Mouse (Mus musculus) liver, embryonic 15.5 days (tissue): ENCODE results near the gene Cntfr. TPM values are rescaled to one million over a fixed set of nuclear protein-coding genes. Genes with fewer than 3 reads are reported as not detected.

Source experiments
- ATAC-seq: fragments of 200-750 bp; cut with Nextera tagmentation; 2 replicates; pipeline ENCODE4 v1.8.0; 2017; ENCODE audit warnings: moderate number of reproducible peaks, mild to moderate bottlenecking, moderate library complexity; ENCODE audit not compliant: insufficient read depth
- H3K27ac ChIP-seq: fragments of 300-500 bp; sonication (generic); replicated peaks from 2 replicates; pipeline ENCODE4 v1.5.1; 2015; ENCODE audit warnings: mild to moderate bottlenecking, inconsistent platforms
- H3K27me3 ChIP-seq: fragments of 300-500 bp; sonication (generic); 2 replicates; pipeline ENCODE4 v1.6.1; 2015; ENCODE audit warnings: mild to moderate bottlenecking, inconsistent platforms
- H3K36me3 ChIP-seq: fragments of 300-500 bp; sonication (generic); replicated peaks from 2 replicates; pipeline ENCODE4 v1.6.1; 2015; ENCODE audit warnings: moderate library complexity, mild to moderate bottlenecking, inconsistent platforms
- H3K4me1 ChIP-seq: fragments of 300-500 bp; sonication (generic); replicated peaks from 2 replicates; pipeline ENCODE4 v1.6.1; 2015; ENCODE audit warnings: inconsistent platforms
- H3K4me2 ChIP-seq: fragments of 300-500 bp; sonication (generic); 2 replicates; pipeline ENCODE4 v1.6.1; 2015; ENCODE audit warnings: moderate library complexity, mild to moderate bottlenecking, inconsistent platforms
- H3K4me3 ChIP-seq: fragments of 300-500 bp; sonication (generic); replicated peaks from 2 replicates; pipeline ENCODE4 v1.5.1; 2015; ENCODE audit warnings: mild to moderate bottlenecking, inconsistent platforms
- H3K9ac ChIP-seq: fragments of 300-500 bp; sonication (generic); 2 replicates; pipeline ENCODE4 v1.6.1; 2015; ENCODE audit warnings: moderate library complexity, mild to moderate bottlenecking, inconsistent platforms
- H3K9me3 ChIP-seq: fragments of 300-500 bp; sonication (generic); replicated peaks from 2 replicates; pipeline ENCODE4 v1.6.1; 2016; ENCODE audit warnings: inconsistent platforms
- WGBS: fragments of 180-500 bp; shearing (Covaris S2); methylation state at CpG from one replicate; pipeline ENCODE4 v1.1.7; 2015; ENCODE audit warnings: mixed read lengths; ENCODE audit not compliant: insufficient replicate concordance; 5-methylcytosine and 5-hydroxymethylcytosine counted together
- polyA plus RNA-seq: library from polyadenylated mRNA; unstranded; fragments of >200 nt; fragmentation: Nextera tagmentation; extraction: Ambion mirVana; gene quantifications from 2 replicates; pipeline ENCODE4 v1.2.1, GENCODE M21; 2015

Cntfr gene
- polyA plus RNA-seq, 1 experiment from 2014 or later: 0.31 TPM

- Histone ChIP-seq H3K4me2 (no peak overlapping the region), H3K4me3 (no peak overlapping the region), H3K4me1 (no peaks in the 10 kb centered on the region), H3K36me3 (no peaks in the 10 kb centered on the region), H3K27ac (no peak overlapping the region), H3K27me3 (peaks cover 77% of the 10 kb centered on the region), H3K9ac (no peak overlapping the region), H3K9me3 (no peaks in the 10 kb centered on the region)
- WGBS: 48% methylated on average over 13 of the region's 13 CpGs
- no peak for ATAC-seq
Measured at GRCm38 (mm10) chr4:41677006-41677629, 19.8 kb downstream of the Cntfr start.

GRCm38 (mm10) chr4:41676248-41677005 lies 20.5 kb downstream of the Cntfr start:
- Histone ChIP-seq H3K4me2 (no peak overlapping the region), H3K9me3 (no peaks in the 10 kb centered on the region), H3K27me3 (peaks cover 78% of the 10 kb centered on the region), H3K4me1 (no peaks in the 10 kb centered on the region), H3K36me3 (no peaks in the 10 kb centered on the region), H3K9ac (no peak overlapping the region), H3K27ac (no peak overlapping the region), H3K4me3 (no peak overlapping the region)
- 32% methylated on average over 17 of the region's 17 CpGs for WGBS
- ATAC-seq: no peak

- no peak overlapping the region for H3K9ac ChIP-seq
- H3K27ac ChIP-seq: no peak overlapping the region
- H3K4me1 ChIP-seq: no peaks in the 10 kb centered on the region
- no peak overlapping the region for H3K4me2 ChIP-seq
- H3K9me3 ChIP-seq: no peaks in the 10 kb centered on the region
- peaks cover 56% of the 10 kb centered on the region for H3K27me3 ChIP-seq
- no peaks in the 10 kb centered on the region for H3K36me3 ChIP-seq
- no peak for ATAC-seq
- WGBS: 62% methylated on average over 19 of the region's 19 CpGs
- H3K4me3 ChIP-seq: no peak overlapping the region
Measured at GRCm38 (mm10) chr4:41673186-41673585, 23.7 kb downstream of the Cntfr start.

- Histone ChIP-seq H3K4me1 (no peaks in the 10 kb centered on the region), H3K4me3 (no peak overlapping the region), H3K4me2 (no peak overlapping the region), H3K9ac (no peak overlapping the region), H3K27me3 (peaks cover 53% of the 10 kb centered on the region), H3K27ac (no peak overlapping the region), H3K9me3 (no peaks in the 10 kb centered on the region), H3K36me3 (no peaks in the 10 kb centered on the region)
- WGBS: 32% methylated on average over 8 of the region's 8 CpGs
- no peak for ATAC-seq
Measured at GRCm38 (mm10) chr4:41672522-41672963, 24.3 kb downstream of the Cntfr start.

GRCm38 (mm10) chr4:41671963-41672480 lies 24.9 kb downstream of the Cntfr start:
- 33% methylated on average over 8 of the region's 8 CpGs for WGBS
- Histone ChIP-seq H3K36me3 (no peaks in the 10 kb centered on the region), H3K9ac (no peak overlapping the region)

GRCm38 (mm10) chr4:41671500-41671899 lies 25.4 kb downstream of the Cntfr start:
- Histone ChIP-seq H3K4me3 (no peak overlapping the region), H3K27me3 (peaks cover 44% of the 10 kb centered on the region), H3K4me2 (no peak overlapping the region), H3K9me3 (no peaks in the 10 kb centered on the region), H3K27ac (no peak overlapping the region), H3K4me1 (no peaks in the 10 kb centered on the region), H3K9ac (no peak overlapping the region), H3K36me3 (no peaks in the 10 kb centered on the region)
- WGBS: 34% methylated on average over 5 of the region's 5 CpGs
- no peak for ATAC-seq

More at GRCm38 (mm10) chr4:41671963-41672480, 24.9 kb downstream of the Cntfr start:
- H3K4me1 ChIP-seq: no peaks in the 10 kb centered on the region
- no peak overlapping the region for H3K4me3 ChIP-seq
- no peaks in the 10 kb centered on the region for H3K9me3 ChIP-seq
- H3K27ac ChIP-seq: no peak overlapping the region
- H3K27me3 ChIP-seq: peaks cover 49% of the 10 kb centered on the region
- H3K4me2 ChIP-seq: no peak overlapping the region
- ATAC-seq: no peak

GRCm38 (mm10) chr4:41670836-41671235 lies 26.1 kb downstream of the Cntfr start:
- H3K36me3 ChIP-seq: no peaks in the 10 kb centered on the region
- no peak overlapping the region for H3K27ac ChIP-seq
- H3K4me2 ChIP-seq: no peak overlapping the region
- WGBS: 70% methylated on average over 18 of the region's 18 CpGs
- no peak overlapping the region for H3K9ac ChIP-seq
- ATAC-seq: no peak
- no peaks in the 10 kb centered on the region for H3K4me1 ChIP-seq
- no peak overlapping the region for H3K4me3 ChIP-seq
- H3K9me3 ChIP-seq: no peaks in the 10 kb centered on the region
- peaks cover 42% of the 10 kb centered on the region for H3K27me3 ChIP-seq

GRCm38 (mm10) chr4:41666646-41667045 lies 30.2 kb downstream of the Cntfr start:
- Histone ChIP-seq H3K27ac (no peak overlapping the region), H3K9me3 (no peaks in the 10 kb centered on the region), H3K36me3 (no peaks in the 10 kb centered on the region), H3K27me3 (peaks cover 11% of the 10 kb centered on the region), H3K4me1 (no peaks in the 10 kb centered on the region), H3K9ac (no peak overlapping the region), H3K4me3 (no peak overlapping the region), H3K4me2 (no peak overlapping the region)
- WGBS: 62% methylated on average over 11 of the region's 11 CpGs
- ATAC-seq: no peak

GRCm38 (mm10) chr4:41665009-41665675 lies 31.7 kb downstream of the Cntfr start:
- 6% methylated on average over 7 of the region's 8 CpGs for WGBS
- no peak overlapping the region for H3K4me2 ChIP-seq
- peaks cover 3% of the 10 kb centered on the region; the same call in 1 of the 2 replicates for H3K27me3 ChIP-seq
- no peak for ATAC-seq
- no peak overlapping the region for H3K4me3 ChIP-seq
- H3K27ac ChIP-seq: no peak overlapping the region
- no peaks in the 10 kb centered on the region for H3K36me3 ChIP-seq
- H3K9ac ChIP-seq: no peak overlapping the region
- no peaks in the 10 kb centered on the region for H3K9me3 ChIP-seq
- H3K4me1 ChIP-seq: peaks cover 7% of the 10 kb centered on the region

GRCm38 (mm10) chr4:41664533-41664932 lies 32.4 kb downstream of the Cntfr start:
- no peak for ATAC-seq
- H3K9ac ChIP-seq: no peak overlapping the region
- 14% methylated on average over 7 of the region's 7 CpGs for WGBS

GRCm38 (mm10) chr4:41663614-41664013 lies 33.3 kb downstream of the Cntfr start:
- no peak for ATAC-seq
- no peaks in the 10 kb centered on the region for H3K9me3 ChIP-seq
- WGBS: 42% methylated on average over 9 of the region's 9 CpGs

More at GRCm38 (mm10) chr4:41664533-41664932, 32.4 kb downstream of the Cntfr start:
- Histone ChIP-seq H3K4me2 (no peak overlapping the region), H3K4me3 (no peak overlapping the region), H3K4me1 (peaks cover 7% of the 10 kb centered on the region), H3K36me3 (no peaks in the 10 kb centered on the region), H3K27ac (no peak overlapping the region), H3K9me3 (no peaks in the 10 kb centered on the region), H3K27me3 (peaks cover 5% of the 10 kb centered on the region; the same call in 1 of the 2 replicates)

More at GRCm38 (mm10) chr4:41663614-41664013, 33.3 kb downstream of the Cntfr start:
- peaks cover 9% of the 10 kb centered on the region for H3K4me1 ChIP-seq
- H3K9ac ChIP-seq: no peak overlapping the region
- H3K4me3 ChIP-seq: no peak overlapping the region
- H3K36me3 ChIP-seq: no peaks in the 10 kb centered on the region
- peaks cover 13% of the 10 kb centered on the region; the same call in 1 of the 2 replicates for H3K27me3 ChIP-seq
- H3K27ac ChIP-seq: no peak overlapping the region
- no peak overlapping the region for H3K4me2 ChIP-seq
